Mouse (Mus musculus): ENCODE data around the gene Spata2l.
"Not testable (repeated sequence)": the region's sequence is repeated elsewhere in the genome, so short reads cannot be mapped to it uniquely, and the experiment has no call there.

Spata2l gene

DNA sequence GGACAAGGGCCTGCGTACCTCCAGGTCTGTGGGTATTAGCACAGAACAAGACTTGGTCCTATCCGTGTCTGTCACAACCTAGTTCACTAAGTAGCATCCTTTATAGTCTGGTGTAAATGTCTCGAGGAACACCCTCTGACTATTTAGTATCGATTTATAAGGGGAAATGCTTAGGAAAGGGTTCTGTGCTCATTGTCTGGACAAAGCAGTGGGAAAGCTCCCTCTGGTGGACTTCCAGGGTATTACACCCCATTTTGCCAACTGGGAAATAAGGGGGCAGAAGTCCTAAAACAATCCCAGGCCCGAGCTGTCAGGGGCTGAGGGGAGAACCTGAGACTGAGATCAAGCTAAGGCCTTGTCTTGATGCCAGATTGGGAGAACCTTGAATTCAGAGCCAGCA, 33.7 kb downstream of the Spata2l start:
- peak; percentile 72 for DNase-seq (ENCODE audit: low read depth, low spot score)

DNA sequence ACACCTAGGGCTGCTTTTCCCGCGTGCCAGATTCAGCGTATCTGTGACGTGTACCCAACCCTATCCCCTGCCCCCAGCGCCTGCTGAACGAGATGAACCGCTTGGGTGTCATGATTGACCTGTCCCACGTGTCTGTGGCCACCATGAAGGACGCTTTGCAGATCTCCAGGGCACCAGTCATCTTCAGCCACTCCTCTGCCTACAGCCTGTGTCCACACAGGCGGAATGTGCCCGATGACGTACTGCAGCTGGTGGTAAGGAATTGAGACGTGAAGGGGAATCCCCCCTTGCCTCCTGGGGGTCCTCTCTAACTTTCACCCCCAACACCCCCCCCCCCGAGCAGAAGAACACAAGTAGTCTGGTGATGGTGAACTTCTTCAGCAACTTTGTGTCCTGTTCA, 36.2 kb downstream of the Spata2l start:
- no peak for DNase-seq (ENCODE audit: low read depth, low spot score)

GRCm38 (mm10) chr8:123197016-123197415, 39.0 kb downstream of the Spata2l start:
- not testable (repeated sequence) for DNase-seq (ENCODE audit: low read depth, low spot score)

GRCm38 (mm10) chr8:123193771-123194170, 42.3 kb downstream of the Spata2l start:
- no peak for DNase-seq (ENCODE audit: low read depth, low spot score)

DNA sequence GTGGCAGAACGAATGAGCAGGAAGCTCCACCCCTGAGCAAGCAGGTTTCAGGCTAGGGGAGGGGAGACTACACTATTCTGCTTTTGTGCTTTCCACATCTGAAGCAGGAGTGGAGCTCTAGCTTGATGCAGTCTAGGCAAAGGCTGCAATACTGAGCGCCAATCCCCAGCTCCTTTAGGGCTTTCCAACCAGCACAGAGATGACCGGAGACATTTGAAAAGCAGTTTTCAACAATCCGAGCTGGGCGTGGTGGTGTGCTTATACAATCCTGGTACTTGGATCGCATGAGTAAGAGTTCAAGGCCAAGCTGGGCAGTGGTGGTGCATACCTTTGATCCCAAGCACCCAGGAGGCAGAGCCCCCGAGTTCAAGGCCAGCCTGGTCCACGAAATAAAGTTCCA, 44.1 kb downstream of the Spata2l start:
- DNase-seq (ENCODE audit: low read depth, low spot score), result no peak

GRCm38 (mm10) chr8:123190678-123191077, 45.4 kb downstream of the Spata2l start:
- DNase-seq (ENCODE audit: low read depth, low spot score), result peak; percentile 57

GRCm38 (mm10) chr8:123188841-123189240, 47.2 kb downstream of the Spata2l start:
- DNase-seq (ENCODE audit: low read depth, low spot score), result no peak

DNA sequence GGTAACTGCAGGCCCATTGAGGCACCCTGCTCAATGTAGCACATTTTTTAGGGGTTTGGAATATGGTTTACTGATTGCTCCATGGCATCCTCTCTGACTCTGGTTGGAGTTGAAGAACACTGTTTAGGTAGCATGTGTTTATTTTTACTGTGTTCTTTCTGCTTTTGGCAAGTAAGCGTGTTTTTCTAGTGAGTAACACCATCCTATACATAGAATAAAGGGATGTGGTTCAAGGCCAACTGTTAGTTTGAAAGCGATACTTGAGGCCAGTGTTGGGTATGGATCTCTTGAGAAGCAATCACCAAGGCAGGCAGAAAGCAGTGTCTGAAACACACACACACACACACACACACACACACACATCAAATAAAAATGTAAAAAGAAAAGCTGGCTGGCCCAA, 48.0 kb downstream of the Spata2l start:
- no peak for DNase-seq (ENCODE audit: low read depth, low spot score)

GRCm38 (mm10) chr8:123185566-123186409, 50.2 kb downstream of the Spata2l start, which contains the start of gene Dpep1:
Dpep1 (plus strand) TSS chr8:123186242.
- DNase-seq (ENCODE audit: low read depth, low spot score), result no peak

GRCm38 (mm10) chr8:123181391-123181790, 54.6 kb downstream of the Spata2l start:
- DNase-seq (ENCODE audit: low read depth, low spot score), result no peak
